Mouse (Mus musculus) layer of hippocampus, postnatal 36 days (tissue): ENCODE results near the gene Tnip3. TPM values are rescaled to one million over a fixed set of nuclear protein-coding genes. Genes with fewer than 3 reads are reported as not detected.

Experiments
- DNase-seq, 2 experiments: peaks; one replicate each; pipeline ENCODE4 v3.0.0; 2022
- total RNA-seq, 2 experiments: library from RNA; stranded (reverse); gene quantifications; 2 replicates each; pipeline ENCODE4 v1.2.3; 2021

Gene Tnip3
- total RNA-seq, 2 experiments from 2014 or later = not detected

GRCm38 (mm10) chr6:65651376-65651775 is 126.3 kb downstream of the Tnip3 start:
- DNase-seq = no peak

- DNase-seq = no peak
Observed at GRCm38 (mm10) chr6:65661272-65661671, 136.2 kb downstream of the Tnip3 start.

GRCm38 (mm10) chr6:65662050-65662449 is 136.9 kb downstream of the Tnip3 start:
- no peak for DNase-seq

GRCm38 (mm10) chr6:65663990-65664389 is 138.9 kb downstream of the Tnip3 start:
- DNase-seq = no peak

GRCm38 (mm10) chr6:65666295-65666694 is 141.2 kb downstream of the Tnip3 start:
- no peak for DNase-seq

GRCm38 (mm10) chr6:65669971-65670370 is 144.9 kb downstream of the Tnip3 start:
- no peak for DNase-seq

GRCm38 (mm10) chr6:65670981-65671411 is 145.9 kb downstream of the Tnip3 start:
- DNase-seq = no peak

GRCm38 (mm10) chr6:65671451-65671850 is 146.3 kb downstream of the Tnip3 start, which contains the start of gene Ndnf:
Ndnf (plus strand) TSS chr6:65671590.
- DNase-seq = peak; percentile 32 to 38

GRCm38 (mm10) chr6:65672131-65673031 is 147.3 kb downstream of the Tnip3 start:
- DNase-seq = no peak

Other genes with a start within 250 kb of the Tnip3 start
- gene C130060K24Rik, start 144.2 kb upstream of the Tnip3 start, total RNA-seq = under 1 TPM; 0.28 to 0.32 TPM
- gene Ndnf, start 146.3 kb downstream of the Tnip3 start, total RNA-seq = 10 to 100 TPM; 20.6 to 23.1 TPM